Mouse (Mus musculus) spleen, adult 2 months (tissue): ENCODE results near the gene Nkx6-1. TPM values are rescaled to one million over a fixed set of nuclear protein-coding genes. Genes with fewer than 3 reads are reported as not detected.

ENCODE experiments used
- DNase-seq, 2 experiments: peaks; one replicate each; pipeline versions ENCODE4 v3.0.0 to v3.0.0-alpha.2; 2012 to 2021; ENCODE audit warnings: low spot score in 2 of 2, low read depth in 1 of 2
- H3K27ac ChIP-seq: fragments of 200-500 bp; 2 replicates; pipeline ENCODE4 v1.5.1; 2012; ENCODE audit warnings: low read length, inconsistent platforms; ENCODE audit not compliant: insufficient read depth
- H3K27me3 ChIP-seq: fragments of 200-500 bp; 2 replicates; pipeline ENCODE4 v1.6.1; 2012; ENCODE audit warnings: mild to moderate bottlenecking, moderate library complexity, low read length, inconsistent platforms; ENCODE audit not compliant: control insufficient read depth, insufficient read depth
- H3K36me3 ChIP-seq: fragments of 200-500 bp; 2 replicates; pipeline ENCODE4 v1.6.1; 2012; ENCODE audit warnings: mild to moderate bottlenecking, low read length, inconsistent platforms; ENCODE audit not compliant: control insufficient read depth, insufficient read depth
- H3K4me1 ChIP-seq: fragments of 200-500 bp; 2 replicates; pipeline ENCODE4 v1.6.1; 2011; ENCODE audit warnings: inconsistent platforms; ENCODE audit not compliant: control insufficient read depth, insufficient read depth, insufficient read length
- H3K4me3 ChIP-seq: fragments of 200-500 bp; 2 replicates; pipeline ENCODE4 v1.5.1; 2011; ENCODE audit warnings: mild to moderate bottlenecking, inconsistent platforms; ENCODE audit not compliant: insufficient read depth, insufficient read length; ENCODE audit errors: extremely low read depth
- CTCF ChIP-seq: fragments of 200-500 bp; IDR thresholded peaks from 2 replicates; pipeline ENCODE4 v1.5.1; 2011; ENCODE audit warnings: mild to moderate bottlenecking, inconsistent platforms; ENCODE audit not compliant: insufficient read depth, insufficient read length, insufficient replicate concordance; ENCODE audit errors: extremely low read depth
- POLR2A ChIP-seq: fragments of 200-500 bp; IDR thresholded peaks from 2 replicates; pipeline ENCODE4 v1.6.1; 2011; ENCODE audit warnings: low read depth, low read length, inconsistent platforms
- WGBS: fragments of 180-500 bp; shearing (Covaris S2); methylation state at CpG from one replicate; pipeline ENCODE4 v1.1.7; 2018; 5-methylcytosine and 5-hydroxymethylcytosine counted together
- polyA plus RNA-seq: library from polyadenylated mRNA; depleted of rRNA; stranded (reverse); fragments of >200 nt; gene quantifications from 2 replicates; pipeline ENCODE4 v1.2.3, GENCODE M21; 2012; rRNA removed

Gene Nkx6-1
- polyA plus RNA-seq: not detected in 2 replicates

DNA sequence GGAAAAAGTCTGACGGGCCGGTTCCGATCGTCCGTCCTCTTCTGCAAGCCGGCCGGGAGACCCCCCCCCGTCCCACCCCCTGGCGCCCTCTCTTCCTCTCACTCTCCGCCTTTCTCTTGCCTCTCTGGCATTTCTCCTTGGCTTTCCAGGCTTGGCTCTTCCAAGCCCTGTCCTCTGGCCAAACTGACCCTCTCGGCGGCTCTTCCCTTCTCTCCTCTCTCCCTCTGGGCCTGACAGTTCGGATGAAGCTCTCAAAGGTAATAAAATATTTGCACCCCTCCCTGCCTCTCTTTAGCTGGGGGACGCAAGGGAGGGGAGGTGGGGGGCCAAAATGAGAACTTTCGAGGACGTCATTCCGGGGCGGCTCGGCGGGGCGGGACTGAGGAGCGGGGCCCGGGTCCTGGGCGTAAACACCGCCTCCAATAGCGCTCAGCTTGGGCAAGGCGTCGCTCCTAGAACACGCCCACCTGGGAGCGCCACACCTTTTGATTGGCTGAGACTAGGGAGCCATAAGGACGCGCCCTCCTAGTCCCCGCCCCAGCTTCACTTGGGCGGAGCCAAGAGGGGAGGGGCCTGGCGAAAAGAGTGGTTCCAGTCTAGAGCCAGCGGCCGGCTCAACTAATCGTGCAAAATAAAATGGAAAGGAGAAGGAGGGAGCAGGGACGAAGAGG, at the start of gene Nkx6-1:
TSS of gene Nkx6-1 (minus strand) at position 52 of the 671 bp plus-strand sequence.
- 3% methylated on average over 39 of the region's 39 CpGs for WGBS
- H3K27me3 ChIP-seq: peaks cover 43% of the 10 kb centered on the region

GRCm38 (mm10) chr5:101713064-101713613, 48.3 kb upstream of the Nkx6-1 start:
- DNase-seq: no peak
- no peaks in the 10 kb centered on the region for H3K4me1 ChIP-seq
- no peak overlapping the region for H3K27ac ChIP-seq
- 94% methylated on average over 6 of the region's 6 CpGs for WGBS
- no peak for TF ChIP-seq CTCF
- TF ChIP-seq POLR2A: no peak
- H3K27me3 ChIP-seq: no peaks in the 10 kb centered on the region
- no peak overlapping the region for H3K4me3 ChIP-seq
- H3K36me3 ChIP-seq: no peaks in the 10 kb centered on the region

More for the DNA sequence above, at the start of gene Nkx6-1:
- no peak for TF ChIP-seq POLR2A
- no peak within 1 kb of the TSS for H3K27ac ChIP-seq
- no peaks in the 10 kb centered on the region for H3K36me3 ChIP-seq
- no peak within 1 kb of the TSS; the same call in 1 of the 2 replicates for H3K4me3 ChIP-seq
- peaks cover 5% of the 10 kb centered on the region for H3K4me1 ChIP-seq
- no peak for DNase-seq

DNA sequence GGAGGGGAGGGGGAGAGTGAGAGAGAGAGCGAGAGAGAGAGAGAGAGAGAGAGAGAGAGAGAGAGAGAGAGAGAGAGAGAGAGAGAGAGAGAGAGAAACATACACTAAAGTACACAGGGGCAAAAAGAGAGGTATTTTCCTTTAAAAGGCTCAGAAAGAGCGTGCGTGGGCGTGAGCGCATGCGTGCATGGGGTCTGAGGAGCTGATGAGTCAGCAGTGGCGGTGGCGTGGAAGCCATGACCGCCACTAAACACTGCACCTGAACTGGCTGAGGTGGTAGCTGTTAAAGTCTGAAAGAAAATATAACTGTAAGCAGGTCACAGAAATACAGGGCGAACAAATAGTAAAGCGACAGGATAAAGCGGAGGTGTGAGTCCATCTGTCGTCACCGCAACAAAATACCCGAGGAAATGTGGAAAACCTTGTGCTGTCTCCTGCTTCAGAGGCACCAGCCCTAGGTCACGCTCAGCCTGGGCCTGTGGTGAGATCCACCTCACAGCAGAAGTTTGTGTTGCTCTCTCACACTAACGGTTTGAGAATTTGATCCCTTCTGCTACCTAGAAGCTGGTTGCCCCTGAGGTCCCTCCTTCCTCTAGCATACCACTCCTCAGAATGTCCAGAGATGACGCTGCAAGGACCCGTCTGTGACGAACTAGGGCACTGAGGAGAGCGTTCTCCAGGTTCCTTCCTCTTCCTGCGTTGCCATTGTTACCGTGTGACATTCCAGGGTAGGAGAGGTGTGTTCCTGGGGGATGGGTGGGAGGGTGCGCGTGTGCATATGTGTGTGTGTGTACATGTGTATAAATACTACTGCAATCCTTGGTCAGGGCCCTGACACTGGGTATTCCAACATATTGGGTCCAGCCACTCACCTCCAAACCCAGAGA, 38.8 kb upstream of the Nkx6-1 start:
- H3K36me3 ChIP-seq: no peaks in the 10 kb centered on the region
- H3K27me3 ChIP-seq: no peaks in the 10 kb centered on the region
- no peak for TF ChIP-seq POLR2A
- no peak for TF ChIP-seq CTCF
- H3K4me1 ChIP-seq: no peaks in the 10 kb centered on the region
- no peak for DNase-seq
- H3K4me3 ChIP-seq: no peak overlapping the region
- WGBS: 68% methylated on average over 24 of the region's 25 CpGs
- H3K27ac ChIP-seq: no peak overlapping the region

DNA sequence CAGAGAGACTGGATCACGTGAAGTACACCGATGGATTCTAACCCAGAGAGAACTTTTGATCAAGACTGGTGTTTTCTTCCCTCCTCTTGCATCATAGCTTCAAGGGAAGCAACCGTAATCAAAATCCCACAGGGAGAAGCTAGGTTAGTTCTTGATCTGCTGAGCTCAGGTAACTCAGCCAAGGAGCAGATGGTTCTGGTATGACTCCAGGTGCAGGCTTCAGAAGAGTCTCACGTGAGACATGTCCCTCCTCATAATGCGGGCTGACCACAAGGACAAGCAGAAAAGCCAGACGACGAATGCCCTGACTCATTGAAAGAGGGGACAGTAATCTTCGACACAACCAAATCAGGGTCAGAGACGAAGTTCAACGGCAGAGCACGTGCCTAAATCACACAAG, 37.8 kb upstream of the Nkx6-1 start:
- 87% methylated on average over 11 of the region's 11 CpGs for WGBS
- H3K27ac ChIP-seq: no peak overlapping the region
- no peak overlapping the region for H3K4me3 ChIP-seq
- H3K36me3 ChIP-seq: no peaks in the 10 kb centered on the region
- no peaks in the 10 kb centered on the region for H3K27me3 ChIP-seq
- no peak for TF ChIP-seq POLR2A
- TF ChIP-seq CTCF: no peak
- no peak for DNase-seq
- no peaks in the 10 kb centered on the region for H3K4me1 ChIP-seq

- H3K4me3 ChIP-seq: no peak overlapping the region
- DNase-seq: no peak
- TF ChIP-seq POLR2A: no peak
- no peak for TF ChIP-seq CTCF
- no peaks in the 10 kb centered on the region for H3K4me1 ChIP-seq
- no peaks in the 10 kb centered on the region for H3K36me3 ChIP-seq
- H3K27ac ChIP-seq: no peak overlapping the region
- 2% methylated on average over 3 of the region's 3 CpGs for WGBS
- H3K27me3 ChIP-seq: no peaks in the 10 kb centered on the region
Measured at GRCm38 (mm10) chr5:101700607-101701006, 35.8 kb upstream of the Nkx6-1 start.

DNA sequence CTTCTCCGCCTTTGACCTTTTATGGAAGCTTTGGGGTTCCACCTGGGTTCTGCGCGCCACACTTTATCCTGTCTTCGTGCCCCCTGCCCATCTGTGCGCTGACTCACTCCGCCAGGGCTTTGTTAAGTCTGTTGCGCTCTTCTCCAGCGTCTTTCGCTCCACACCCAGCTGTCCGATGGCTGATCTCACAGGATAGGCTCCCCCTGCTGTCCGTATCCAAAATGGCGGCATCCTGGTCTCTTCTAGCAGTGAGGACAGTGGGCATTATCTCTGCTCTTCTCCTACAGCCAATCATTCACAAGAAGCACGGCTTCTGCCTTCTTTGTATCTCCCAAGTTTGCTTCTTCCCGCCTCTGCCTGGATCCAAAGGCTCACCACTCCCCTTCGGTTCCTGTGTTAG, 23.8 kb upstream of the Nkx6-1 start:
- 36% methylated on average over 15 of the region's 15 CpGs for WGBS
- TF ChIP-seq POLR2A (no peak), CTCF (no peak)
- H3K27me3 ChIP-seq: no peaks in the 10 kb centered on the region

More for the DNA sequence above, 23.8 kb upstream of the Nkx6-1 start:
- DNase-seq: no peak
- no peak overlapping the region for H3K27ac ChIP-seq
- H3K36me3 ChIP-seq: no peaks in the 10 kb centered on the region
- H3K4me3 ChIP-seq: no peak overlapping the region
- no peaks in the 10 kb centered on the region for H3K4me1 ChIP-seq
